Mouse (Mus musculus) midbrain, embryonic 11.5 days (tissue): ENCODE results near the gene Bcl2l11. TPM values are rescaled to one million over a fixed set of nuclear protein-coding genes. Genes with fewer than 3 reads are reported as not detected.
"Not testable (repeated sequence)": the region's sequence is repeated elsewhere in the genome, so short reads cannot be mapped to it uniquely, and the experiment has no call there.

Experiments used
- ATAC-seq: fragments of 200-750 bp; cut with Nextera tagmentation; 2 replicates; pipeline ENCODE4 v1.8.0; 2017; ENCODE audit warnings: moderate TSS enrichment, moderate library complexity; ENCODE audit not compliant: low FRiP score
- DNase-seq: peaks from one replicate; pipeline ENCODE4 v3.0.0; 2015; ENCODE audit warnings: low spot score; ENCODE audit errors: missing footprints
- H3K27ac ChIP-seq: fragments of 300-500 bp; sonication (generic); 2 replicates; pipeline ENCODE4 v1.5.1; 2014; ENCODE audit warnings: low read depth, low read length
- H3K27me3 ChIP-seq: fragments of 300-500 bp; sonication (generic); 2 replicates; pipeline ENCODE4 v1.6.1; 2014; ENCODE audit warnings: mild to moderate bottlenecking, low read length, moderate library complexity, mixed read lengths; ENCODE audit not compliant: control insufficient read depth, insufficient read depth
- H3K36me3 ChIP-seq: fragments of 300-500 bp; sonication (generic); 2 replicates; pipeline ENCODE4 v1.6.1; 2014; ENCODE audit warnings: mild to moderate bottlenecking, low read length, moderate library complexity, mixed read lengths; ENCODE audit not compliant: control insufficient read depth, insufficient read depth
- H3K4me1 ChIP-seq: fragments of 300-500 bp; sonication (generic); 2 replicates; pipeline ENCODE4 v1.6.1; 2014; ENCODE audit warnings: low read length; ENCODE audit not compliant: control insufficient read depth, insufficient read depth
- H3K4me2 ChIP-seq: fragments of 300-500 bp; sonication (generic); 2 replicates; pipeline ENCODE4 v1.6.1; 2014; ENCODE audit warnings: mild to moderate bottlenecking, moderate library complexity
- H3K4me3 ChIP-seq: fragments of 300-500 bp; sonication (generic); 2 replicates; pipeline ENCODE4 v1.5.1; 2014; ENCODE audit warnings: low read depth, low read length
- H3K9ac ChIP-seq: fragments of 300-500 bp; sonication (generic); 2 replicates; pipeline ENCODE4 v1.6.1; 2014; ENCODE audit warnings: low read length
- H3K9me3 ChIP-seq: fragments of 300-500 bp; sonication (generic); 2 replicates; pipeline ENCODE4 v1.6.1; 2016; ENCODE audit warnings: low read length; ENCODE audit not compliant: control insufficient read depth
- WGBS: fragments of 180-500 bp; shearing (Covaris S2); extraction: QIAGEN DNeasy Blood & Tissue Kit; methylation state at CpG from one replicate; pipeline ENCODE4 v1.1.7; 2014; 5-methylcytosine and 5-hydroxymethylcytosine counted together
- polyA plus RNA-seq: library from polyadenylated mRNA; unstranded; fragments of >200 nt; fragmentation: Nextera tagmentation; extraction: Ambion mirVana; gene quantifications from 2 replicates; pipeline ENCODE4 v1.2.1, GENCODE M21; 2014

Gene Bcl2l11
- polyA plus RNA-seq, 1 experiment from 2014 or later, result 15.1 TPM

- WGBS, result 46% methylated on average over 9 of the region's 9 CpGs
- ATAC-seq, result peak; percentile 50; the same call in 1 of the 2 replicates
Measured at GRCm38 (mm10) chr2:128179808-128180379, 54.1 kb downstream of the Bcl2l11 start.

GRCm38 (mm10) chr2:128182181-128182580 is 56.3 kb downstream of the Bcl2l11 start:
- not testable (repeated sequence) for H3K4me1 ChIP-seq, H3K27me3 ChIP-seq, DNase-seq, H3K36me3 ChIP-seq, ATAC-seq, H3K4me3 ChIP-seq, H3K27ac ChIP-seq, H3K9ac ChIP-seq, H3K4me2 ChIP-seq, H3K9me3 ChIP-seq
- 95% methylated on average over 9 of the region's 9 CpGs for WGBS

More at GRCm38 (mm10) chr2:128179808-128180379, 54.1 kb downstream of the Bcl2l11 start:
- Histone ChIP-seq H3K27ac (no peak overlapping the region), H3K4me2 (no peak overlapping the region), H3K9ac (0 out of 2 replicates have a peak overlapping the region, but pooled peaks have one; percentile 4), H3K4me1 (no peaks in the 10 kb centered on the region; the same call in 1 of the 2 replicates), H3K27me3 (no peaks in the 10 kb centered on the region), H3K4me3 (no peak overlapping the region), H3K9me3 (no peaks in the 10 kb centered on the region), H3K36me3 (no peaks in the 10 kb centered on the region)
- DNase-seq, result no peak

- H3K9me3 ChIP-seq, result no peaks in the 10 kb centered on the region
- no peak overlapping the region for H3K4me3 ChIP-seq
- no peaks in the 10 kb centered on the region for H3K36me3 ChIP-seq
- DNase-seq (no peak), ATAC-seq (no peak)
- no peaks in the 10 kb centered on the region; the same call in 1 of the 2 replicates for H3K4me1 ChIP-seq
- H3K27me3 ChIP-seq, result no peaks in the 10 kb centered on the region
- 88% methylated on average over 4 of the region's 4 CpGs for WGBS
- H3K9ac ChIP-seq, result no peak overlapping the region
- no peak overlapping the region for H3K27ac ChIP-seq
- no peak overlapping the region for H3K4me2 ChIP-seq
Measured at GRCm38 (mm10) chr2:128182751-128183150, 56.9 kb downstream of the Bcl2l11 start.

GRCm38 (mm10) chr2:128183762-128184161 is 57.9 kb downstream of the Bcl2l11 start:
- Histone ChIP-seq H3K27me3 (no peaks in the 10 kb centered on the region), H3K4me2 (no peak overlapping the region), H3K4me3 (no peak overlapping the region), H3K36me3 (no peaks in the 10 kb centered on the region), H3K9me3 (no peaks in the 10 kb centered on the region), H3K4me1 (no peaks in the 10 kb centered on the region; the same call in 1 of the 2 replicates), H3K27ac (no peak overlapping the region), H3K9ac (no peak overlapping the region)
- no peak for DNase-seq
- 94% methylated on average over 4 of the region's 4 CpGs for WGBS
- ATAC-seq, result no peak

- Histone ChIP-seq H3K4me1 (no peaks in the 10 kb centered on the region), H3K9me3 (no peaks in the 10 kb centered on the region), H3K9ac (no peak overlapping the region), H3K36me3 (no peaks in the 10 kb centered on the region), H3K27me3 (no peaks in the 10 kb centered on the region), H3K4me2 (no peak overlapping the region), H3K4me3 (no peak overlapping the region), H3K27ac (no peak overlapping the region)
- no peak for ATAC-seq
- DNase-seq, result no peak
- WGBS, result 89% methylated on average over 4 of the region's 4 CpGs
Measured at GRCm38 (mm10) chr2:128185942-128186341, 60.1 kb downstream of the Bcl2l11 start.

- Histone ChIP-seq H3K36me3 (no peaks in the 10 kb centered on the region), H3K9ac (no peak overlapping the region)
Measured at GRCm38 (mm10) chr2:128187277-128187676, 61.4 kb downstream of the Bcl2l11 start.

GRCm38 (mm10) chr2:128188461-128188860 is 62.6 kb downstream of the Bcl2l11 start:
- Histone ChIP-seq H3K4me2 (no peak overlapping the region), H3K27ac (no peak overlapping the region), H3K4me3 (no peak overlapping the region), H3K9me3 (no peaks in the 10 kb centered on the region), H3K9ac (no peak overlapping the region), H3K4me1 (no peaks in the 10 kb centered on the region), H3K27me3 (no peaks in the 10 kb centered on the region), H3K36me3 (no peaks in the 10 kb centered on the region)
- DNase-seq, result no peak
- WGBS, result 85% methylated on average over 3 of the region's 3 CpGs
- ATAC-seq, result no peak

More at GRCm38 (mm10) chr2:128187277-128187676, 61.4 kb downstream of the Bcl2l11 start:
- H3K27me3 ChIP-seq, result no peaks in the 10 kb centered on the region
- H3K9me3 ChIP-seq, result no peaks in the 10 kb centered on the region
- H3K27ac ChIP-seq, result no peak overlapping the region
- no peak overlapping the region for H3K4me2 ChIP-seq
- DNase-seq, result no peak
- ATAC-seq, result no peak
- H3K4me3 ChIP-seq, result no peak overlapping the region
- whole genome bisulfite sequencing, result 88% methylated on average over 1 of the region's 1 CpGs
- H3K4me1 ChIP-seq, result no peaks in the 10 kb centered on the region

GRCm38 (mm10) chr2:128189691-128190090 is 63.9 kb downstream of the Bcl2l11 start:
- Histone ChIP-seq H3K36me3 (no peaks in the 10 kb centered on the region), H3K4me3 (no peak overlapping the region), H3K27me3 (no peaks in the 10 kb centered on the region), H3K4me1 (no peaks in the 10 kb centered on the region), H3K9me3 (no peaks in the 10 kb centered on the region), H3K9ac (no peak overlapping the region), H3K27ac (no peak overlapping the region), H3K4me2 (no peak overlapping the region)
- ATAC-seq (no peak), DNase-seq (no peak)
- 81% methylated on average over 10 of the region's 10 CpGs for WGBS

- H3K4me2 ChIP-seq, result no peak overlapping the region
- 80% methylated on average over 5 of the region's 5 CpGs for WGBS
- ATAC-seq (no peak), DNase-seq (no peak)
- no peaks in the 10 kb centered on the region for H3K9me3 ChIP-seq
- no peaks in the 10 kb centered on the region for H3K4me1 ChIP-seq
- H3K4me3 ChIP-seq, result no peak overlapping the region
- no peak overlapping the region for H3K27ac ChIP-seq
- no peaks in the 10 kb centered on the region for H3K27me3 ChIP-seq
- H3K9ac ChIP-seq, result no peak overlapping the region
- no peaks in the 10 kb centered on the region for H3K36me3 ChIP-seq
Measured at GRCm38 (mm10) chr2:128190196-128190595, 64.4 kb downstream of the Bcl2l11 start.
